Mouse (Mus musculus) fibroblast of lung, adult 2 months (primary cell): ENCODE results near the gene Nfkbiz.
"Not testable (repeated sequence)": the region's sequence is repeated elsewhere in the genome, so short reads cannot be mapped to it uniquely, and the experiment has no call there.

Experiments
- DNase-seq: peaks from one replicate; pipeline ENCODE4 v3.0.0-alpha.2; 2011; ENCODE audit warnings: low read depth

Gene Nfkbiz

DNA sequence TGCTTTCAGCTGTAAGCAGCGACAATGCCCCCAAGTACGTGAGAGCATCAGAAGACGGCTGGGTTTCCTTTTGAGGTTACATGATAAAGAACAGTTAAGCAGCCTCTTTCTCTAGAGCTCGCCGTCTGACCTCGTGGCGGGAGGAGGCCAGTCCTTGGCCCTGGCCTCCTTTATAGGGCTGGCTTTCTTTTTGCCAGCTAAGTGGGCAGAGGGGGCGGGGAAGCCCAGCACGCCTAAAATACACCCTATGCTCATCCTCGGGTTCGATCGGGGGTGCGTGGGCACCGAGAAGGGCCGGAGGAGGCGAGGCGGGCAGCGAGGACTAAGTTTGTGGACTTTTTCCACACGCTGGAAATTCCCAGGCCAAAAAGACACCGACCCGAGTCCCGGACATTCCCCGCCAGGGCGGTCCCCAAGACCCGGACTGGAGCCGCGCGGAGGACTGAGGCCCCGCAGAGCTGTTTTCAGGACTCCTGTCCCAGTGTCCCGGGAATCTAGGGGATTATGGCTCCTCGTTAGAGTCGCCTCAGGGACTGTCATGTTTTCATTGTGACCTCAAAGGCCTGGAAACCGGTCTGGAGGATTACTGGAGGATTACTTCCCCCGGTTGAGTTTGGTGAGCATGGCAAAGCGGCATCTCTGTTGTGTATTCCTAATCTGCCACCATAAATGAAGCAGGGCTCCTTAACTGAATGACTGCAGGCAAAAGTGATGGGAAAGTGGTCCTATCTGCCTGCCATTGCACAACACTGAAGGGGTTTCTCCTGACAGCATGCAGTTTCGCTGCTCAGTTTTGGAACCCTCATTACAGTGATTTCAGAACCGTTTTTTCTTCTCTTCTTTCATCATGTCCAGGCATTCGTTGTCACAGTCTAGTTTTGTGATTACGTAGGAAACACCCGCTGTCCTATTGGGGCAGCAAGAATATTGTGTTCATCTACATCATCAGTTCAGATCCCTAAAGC, at the start of gene Nfkbiz:
Nfkbiz (minus strand) TSS at position 390 of the 965 bp plus-strand sequence.
- DNase-seq: no peak

DNA sequence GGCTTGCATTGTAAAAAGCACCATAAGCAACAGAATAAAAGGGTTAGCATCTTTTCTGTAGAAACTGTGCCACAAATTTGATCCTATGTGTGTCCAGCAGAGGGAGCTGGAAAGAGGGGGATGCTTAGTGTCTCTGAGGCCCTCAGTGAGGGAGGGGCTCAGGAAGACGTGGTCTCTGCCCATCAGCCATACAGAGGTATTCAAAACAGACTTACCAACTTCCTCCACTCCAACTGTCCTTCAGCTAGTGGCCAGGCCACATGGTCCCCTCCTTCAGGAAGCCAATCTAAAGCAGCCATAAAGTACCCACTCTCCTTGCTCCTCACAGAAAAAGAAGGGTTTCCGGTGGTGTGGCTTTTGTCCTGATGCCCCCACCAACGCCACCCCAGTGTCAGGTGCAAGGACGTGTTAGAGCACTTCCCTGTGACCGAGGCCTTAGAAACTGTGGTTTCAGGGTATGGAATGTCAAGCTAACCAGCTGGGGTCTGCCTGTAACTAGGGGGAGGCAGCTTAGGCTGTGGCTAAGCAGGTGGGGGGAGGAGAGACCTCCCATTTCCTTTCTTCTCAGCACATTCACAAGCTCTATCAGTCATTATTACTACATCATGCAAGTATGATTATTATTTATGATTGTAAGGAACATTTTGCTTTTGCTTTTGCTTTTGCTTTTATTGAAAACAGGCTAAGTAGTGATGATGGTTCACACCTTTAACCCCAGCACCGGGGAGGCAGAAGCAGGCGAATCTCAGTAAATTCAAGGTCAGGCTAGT, 49.3 kb upstream of the Nfkbiz start:
- DNase-seq: no peak

DNA sequence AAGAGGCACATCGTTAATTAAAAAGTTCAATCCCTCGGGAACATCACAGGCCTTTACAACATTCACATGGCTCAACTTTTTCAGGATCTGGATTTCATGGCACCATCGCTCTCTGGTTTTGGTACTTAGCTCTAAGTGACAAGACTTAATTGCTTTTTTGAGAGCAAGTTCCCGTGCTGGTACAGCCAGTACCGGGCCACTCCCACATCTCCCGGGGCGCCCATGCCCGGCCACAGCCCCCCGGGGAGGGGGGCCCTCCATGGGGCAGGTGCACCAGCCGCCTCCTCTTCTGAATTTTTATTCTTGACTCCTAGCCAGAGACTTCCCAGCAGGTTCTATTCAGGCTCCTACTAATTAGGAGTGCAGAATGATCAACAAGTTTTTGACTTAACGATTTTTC, 45.5 kb upstream of the Nfkbiz start:
- no peak for DNase-seq

DNA sequence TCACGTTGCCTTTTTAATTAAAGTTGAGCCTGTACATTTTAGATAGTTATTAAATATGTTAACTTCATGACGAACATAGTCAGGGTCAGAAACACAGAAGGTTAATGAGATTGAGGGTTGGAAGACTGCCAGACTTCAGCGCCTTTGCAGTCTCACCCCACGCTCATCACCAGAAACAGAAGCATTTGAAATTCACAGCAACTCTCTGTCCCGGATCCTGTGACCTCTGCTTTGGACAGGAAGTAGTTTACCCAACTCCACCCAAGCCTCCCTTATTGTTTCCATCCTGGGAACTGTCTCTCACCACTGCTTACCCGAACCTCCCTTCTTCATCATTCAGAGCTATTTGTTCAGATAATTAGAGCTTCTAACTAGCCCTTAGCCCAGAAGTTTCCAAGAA, 37.3 kb upstream of the Nfkbiz start:
- DNase-seq: no peak

DNA sequence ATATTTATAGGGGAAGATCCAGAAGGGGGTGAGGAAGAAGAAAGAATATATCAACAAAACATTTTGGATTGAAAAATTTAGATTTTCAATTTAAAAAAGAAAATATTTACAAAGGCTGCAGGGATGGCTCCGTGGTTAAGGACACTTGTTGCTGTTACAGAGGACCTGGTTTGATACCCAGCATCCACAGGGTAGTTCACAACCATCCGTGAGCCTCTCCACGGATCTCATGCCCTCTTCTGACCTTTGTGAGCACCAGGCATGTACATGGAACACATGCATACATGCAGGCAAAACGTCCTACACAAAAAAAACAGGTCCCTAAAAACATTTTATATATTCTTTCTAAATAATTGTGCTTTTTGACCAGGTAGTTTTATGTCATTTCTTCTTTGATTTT, 25.1 kb upstream of the Nfkbiz start:
- no peak for DNase-seq

DNA sequence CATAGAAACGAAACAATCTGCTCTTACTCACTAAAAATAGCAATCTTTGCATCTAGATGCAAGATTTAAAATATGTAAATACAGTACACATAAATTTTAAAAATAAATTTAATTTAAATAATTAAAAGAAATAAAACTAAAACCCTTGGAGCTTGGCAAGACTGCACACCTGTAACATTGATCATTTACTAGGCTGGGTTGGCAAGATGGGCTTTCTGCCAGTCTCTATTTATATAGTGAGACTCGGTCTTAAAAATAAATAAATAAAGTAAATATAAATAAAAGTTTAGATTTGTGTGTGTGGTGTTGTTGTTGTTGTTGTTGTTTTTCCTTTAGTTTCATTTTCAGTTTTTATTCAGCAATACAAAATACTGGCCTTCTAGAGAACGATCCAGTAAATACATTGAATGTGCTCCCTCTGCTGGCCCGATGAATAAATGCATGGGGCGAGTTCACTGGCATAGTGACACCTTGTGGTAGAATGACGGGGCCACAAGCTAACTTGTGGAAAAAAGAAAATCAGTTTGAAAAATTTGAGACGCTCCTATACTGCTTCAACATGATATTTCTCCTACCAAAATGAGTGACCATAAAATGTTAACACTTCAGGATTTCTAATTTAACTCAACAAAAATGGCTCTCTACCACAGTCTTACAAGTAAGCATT, 24.6 kb upstream of the Nfkbiz start:
- DNase-seq: peak; percentile 51

DNA sequence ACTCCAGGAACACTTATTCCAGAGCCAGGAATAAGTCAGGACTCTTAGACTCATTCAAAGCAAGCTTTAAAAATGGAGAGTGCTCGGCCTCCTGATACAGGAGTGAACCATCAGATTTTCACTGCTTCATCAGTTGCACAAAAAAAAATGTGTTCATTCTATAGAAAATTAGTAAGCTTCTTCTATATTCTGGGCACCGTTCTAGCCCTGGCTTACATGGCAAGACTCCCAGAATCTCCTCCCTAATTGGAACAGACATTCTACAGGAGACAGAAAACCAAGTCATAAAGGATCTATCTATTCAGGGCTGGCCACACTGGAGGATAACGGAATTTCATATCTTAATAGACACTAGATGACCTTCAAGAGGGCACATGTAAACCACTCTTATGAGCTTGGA, 22.4 kb upstream of the Nfkbiz start:
- no peak for DNase-seq

DNA sequence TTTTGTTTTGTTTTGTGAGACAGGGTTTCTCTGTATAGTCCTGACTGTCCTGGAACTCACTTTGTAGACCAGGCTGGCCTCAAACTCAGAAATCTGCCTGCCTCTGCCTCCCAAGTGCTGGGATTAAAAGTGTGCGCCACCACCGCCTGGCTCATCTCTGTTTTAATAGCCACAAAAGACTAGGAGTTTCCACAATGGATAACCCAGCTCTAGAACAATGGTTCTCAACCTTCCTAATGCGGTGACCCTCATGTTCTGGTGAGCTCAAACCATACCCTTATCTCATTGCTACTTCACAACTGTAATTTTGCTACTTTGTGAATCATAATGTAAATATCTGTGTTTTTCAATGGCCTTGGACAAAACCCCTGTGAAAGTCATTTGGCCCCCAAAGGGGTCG, 20.7 kb upstream of the Nfkbiz start:
- DNase-seq: not testable (repeated sequence)

DNA sequence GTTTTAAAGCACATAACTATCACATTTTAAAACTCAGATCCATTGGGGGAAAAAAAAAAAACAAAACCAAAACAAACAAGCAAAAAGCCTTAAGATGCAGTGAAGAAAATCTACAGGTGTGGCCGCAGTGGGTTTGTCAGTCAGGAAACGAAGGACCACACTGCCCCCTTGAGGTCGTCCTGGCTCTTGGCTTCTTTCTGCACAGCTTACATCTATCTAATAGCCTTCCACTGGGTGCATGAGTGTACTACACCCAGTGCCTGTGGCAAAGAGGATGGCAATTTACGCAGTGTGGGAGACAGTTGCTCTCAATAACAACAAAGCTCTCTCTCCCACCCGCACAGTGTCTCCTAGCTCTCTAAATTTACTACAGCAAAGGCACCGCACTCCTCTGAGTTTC, 19.8 kb upstream of the Nfkbiz start:
- DNase-seq: no peak

DNA sequence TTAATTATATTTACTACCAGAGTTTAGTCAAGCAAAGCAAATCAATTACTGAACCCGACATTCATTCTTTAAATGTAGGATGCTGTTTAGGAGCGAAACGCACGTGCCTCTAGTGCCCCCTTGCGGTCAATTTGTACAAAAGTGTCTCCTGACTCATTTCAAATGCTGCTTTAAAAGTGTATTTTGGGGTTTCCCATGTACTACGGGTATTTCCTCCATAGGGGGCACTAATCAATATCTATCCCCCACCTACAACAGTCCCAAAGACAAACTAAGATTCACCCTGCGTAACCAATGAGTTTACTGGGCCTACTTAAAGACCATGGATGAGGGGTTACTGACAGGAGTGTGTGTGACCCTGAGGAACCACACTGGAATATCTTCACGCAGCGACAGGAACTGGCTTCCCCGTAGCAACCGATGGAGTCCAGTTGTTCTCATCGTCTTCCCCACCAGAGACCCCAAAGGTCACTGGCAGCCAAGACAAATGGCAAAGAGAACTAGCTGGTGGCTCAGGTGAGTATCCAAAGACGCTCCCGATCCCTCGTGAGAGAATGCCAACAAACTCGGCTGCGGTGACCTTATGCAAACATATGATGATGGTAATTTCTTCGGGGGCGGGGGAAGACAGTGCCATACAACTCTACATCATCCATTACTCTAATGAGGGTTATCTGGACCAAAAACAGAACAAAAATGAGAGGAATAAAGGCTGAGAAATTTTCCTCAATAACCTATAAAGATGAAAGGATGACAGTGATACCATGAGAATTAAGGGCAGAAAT, 14.4 kb upstream of the Nfkbiz start:
- DNase-seq: no peak

DNA sequence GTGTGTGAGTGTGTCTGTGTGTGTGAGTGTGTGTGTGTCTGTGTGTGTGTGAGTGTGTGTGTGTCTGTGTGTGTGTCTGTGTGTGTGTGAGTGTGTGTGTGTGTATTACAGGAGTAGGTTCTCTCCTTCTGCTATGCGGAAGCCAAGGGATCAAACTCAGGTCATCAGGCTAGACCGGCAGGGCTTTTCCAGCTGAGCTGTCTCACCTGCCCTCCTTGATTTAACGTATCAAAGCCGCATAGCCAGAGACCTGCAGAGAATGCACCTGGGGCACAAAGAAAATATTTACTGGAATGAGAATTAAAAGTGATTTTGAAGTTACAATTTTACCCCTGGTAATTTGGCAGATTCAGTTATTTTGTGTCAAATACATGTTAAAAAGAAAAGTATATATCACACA, 13.8 kb upstream of the Nfkbiz start:
- DNase-seq: no peak

DNA sequence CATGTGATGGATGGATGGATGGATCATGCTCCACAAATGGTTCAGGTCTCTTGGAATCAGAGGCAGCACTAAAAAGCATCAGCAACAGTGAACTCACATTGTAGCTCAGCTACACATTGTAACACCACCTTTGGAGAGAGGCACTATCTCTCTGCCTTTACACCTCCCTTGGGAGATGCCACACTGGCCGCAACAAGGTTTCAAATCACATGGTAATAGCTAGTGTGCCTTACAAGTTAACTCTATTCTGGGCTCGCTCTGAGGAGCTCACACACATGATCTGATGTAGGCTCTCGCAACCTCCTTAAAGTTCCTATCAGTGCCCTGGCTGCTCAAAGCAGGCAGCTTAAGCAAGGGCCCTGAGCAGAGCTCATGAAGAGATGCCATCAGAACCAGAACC, 11.8 kb upstream of the Nfkbiz start:
- no peak for DNase-seq

DNA sequence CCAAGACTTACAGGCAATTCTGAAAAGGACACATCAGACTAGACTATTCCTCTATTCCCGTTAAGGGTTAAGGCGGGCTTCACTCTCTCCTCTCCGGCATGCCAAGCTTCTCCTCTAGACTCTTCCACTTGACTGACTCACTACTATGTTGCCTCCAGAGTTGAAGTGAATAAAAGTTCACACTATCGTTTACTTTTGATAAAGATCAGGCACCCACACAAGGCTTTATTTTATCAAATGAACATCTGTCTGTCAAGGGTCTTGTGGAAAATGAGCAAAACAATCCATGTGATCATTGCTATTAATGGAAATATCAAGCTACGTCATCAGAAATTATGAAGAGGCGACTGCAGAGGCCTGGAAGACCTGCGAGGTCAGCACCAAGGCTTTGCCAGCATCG, 9.0 kb upstream of the Nfkbiz start:
- no peak for DNase-seq

DNA sequence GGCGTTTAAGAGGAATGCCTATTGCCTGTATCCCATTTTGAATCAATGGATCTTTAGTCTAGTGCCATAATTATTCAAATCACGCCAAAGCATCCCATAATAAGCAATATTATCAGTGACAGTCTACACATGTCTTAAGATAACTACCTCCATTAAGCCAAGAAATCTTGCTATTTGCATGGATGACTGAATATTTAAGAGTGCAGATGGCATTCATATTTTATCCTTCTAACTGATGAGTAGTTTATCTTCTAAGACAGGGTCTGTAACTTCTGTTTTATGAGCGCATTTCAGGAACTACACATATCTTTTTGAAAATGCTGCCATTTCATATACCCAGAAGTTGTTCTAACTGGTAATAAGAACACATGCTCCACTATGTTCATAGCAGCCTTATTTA, 6.1 kb upstream of the Nfkbiz start:
- DNase-seq: no peak

DNA sequence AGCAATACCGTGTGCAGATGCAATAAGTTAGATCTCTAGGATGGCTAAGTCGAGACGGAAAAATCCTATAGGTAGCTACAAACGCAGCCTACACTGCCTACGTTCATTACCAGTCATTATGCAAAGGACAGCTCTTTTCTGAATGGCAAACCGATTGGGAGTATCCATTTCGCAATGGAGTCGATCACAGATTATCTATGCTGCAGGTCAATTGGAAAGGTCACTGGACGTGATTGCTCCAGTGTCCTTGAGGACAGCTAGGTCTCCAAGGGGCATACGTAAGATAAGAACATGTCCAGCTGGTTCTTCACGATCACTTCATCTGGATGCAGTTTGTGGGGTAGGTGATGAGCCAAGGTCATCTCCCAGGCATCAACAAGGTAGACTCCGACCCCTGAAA, 5.2 kb upstream of the Nfkbiz start:
- DNase-seq: no peak

DNA sequence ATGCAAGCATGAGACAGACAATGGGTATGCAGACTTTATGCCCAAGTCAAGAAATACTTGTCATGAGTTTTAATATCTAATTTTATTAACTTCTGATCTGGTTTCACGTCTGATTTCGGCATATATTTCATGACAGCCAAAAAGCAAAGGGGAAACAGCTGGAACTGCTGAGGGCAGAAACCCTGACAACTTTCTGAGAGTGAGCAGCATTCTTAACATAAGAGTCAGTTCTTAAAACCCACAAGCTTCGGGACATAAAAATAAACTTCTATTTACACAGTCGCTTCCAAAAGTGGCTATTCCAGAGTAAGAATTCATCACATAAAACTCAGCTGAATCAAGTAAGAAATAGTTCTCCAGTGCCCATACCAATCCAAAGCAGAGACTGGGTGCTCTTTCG, 4.4 kb upstream of the Nfkbiz start:
- no peak for DNase-seq

DNA sequence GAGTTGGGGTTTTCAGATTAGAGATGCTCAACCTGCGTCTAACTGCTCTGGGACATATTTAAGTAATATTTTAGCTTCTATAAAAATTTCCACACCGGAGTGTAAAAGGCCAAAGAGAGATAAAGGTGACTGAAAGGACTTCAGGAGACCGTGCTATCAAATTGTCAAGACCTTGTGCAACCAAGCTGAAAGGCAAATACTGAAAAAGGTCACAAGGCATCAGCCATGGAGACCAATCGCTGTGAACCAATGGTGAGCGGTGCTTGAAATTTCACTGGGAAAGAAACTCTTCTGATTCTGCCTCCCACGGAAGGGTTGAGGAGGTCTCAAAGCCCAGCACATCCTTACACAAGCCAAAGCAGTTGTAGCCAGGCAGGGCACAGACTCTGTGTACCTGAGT, 2.8 kb upstream of the Nfkbiz start:
- no peak for DNase-seq

DNA sequence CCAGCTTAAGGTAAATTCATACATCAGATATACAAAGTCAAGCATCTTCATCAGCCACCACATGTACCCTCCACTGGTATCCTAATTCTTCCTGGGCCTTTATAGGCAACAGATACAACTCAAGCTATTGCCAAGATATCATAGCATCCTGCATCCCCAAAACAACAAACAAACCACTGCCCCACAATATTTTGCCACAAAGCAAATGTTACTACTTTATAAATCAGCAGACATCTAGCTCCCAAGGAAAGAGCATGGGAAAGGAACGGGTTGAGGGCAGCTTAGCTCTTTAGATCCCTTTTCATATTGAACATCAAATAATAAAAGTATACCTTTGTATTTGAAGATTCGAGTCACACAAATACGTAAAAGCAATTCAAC, 580 bp downstream of the Nfkbiz start:
- DNase-seq: no peak

DNA sequence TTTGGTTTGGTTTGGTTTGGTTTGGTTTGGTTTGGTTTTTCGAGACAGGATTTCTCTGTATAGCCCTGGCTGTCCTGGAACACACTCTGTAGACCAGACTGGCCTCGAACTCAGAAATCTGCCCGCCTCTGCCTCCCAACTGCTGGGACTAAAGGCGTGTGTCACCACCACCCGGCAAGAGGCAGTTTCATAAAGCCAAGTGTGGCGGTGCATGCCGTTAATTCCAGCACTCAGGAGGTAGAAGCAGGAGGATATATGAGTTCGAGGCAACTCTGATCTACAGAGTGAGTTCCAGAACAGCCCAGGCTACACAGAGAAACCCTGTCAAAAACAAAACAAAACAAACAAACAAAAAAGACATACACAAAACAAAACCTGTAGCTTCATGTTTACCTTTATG, 1.0 kb downstream of the Nfkbiz start:
- DNase-seq: not testable (repeated sequence)

DNA sequence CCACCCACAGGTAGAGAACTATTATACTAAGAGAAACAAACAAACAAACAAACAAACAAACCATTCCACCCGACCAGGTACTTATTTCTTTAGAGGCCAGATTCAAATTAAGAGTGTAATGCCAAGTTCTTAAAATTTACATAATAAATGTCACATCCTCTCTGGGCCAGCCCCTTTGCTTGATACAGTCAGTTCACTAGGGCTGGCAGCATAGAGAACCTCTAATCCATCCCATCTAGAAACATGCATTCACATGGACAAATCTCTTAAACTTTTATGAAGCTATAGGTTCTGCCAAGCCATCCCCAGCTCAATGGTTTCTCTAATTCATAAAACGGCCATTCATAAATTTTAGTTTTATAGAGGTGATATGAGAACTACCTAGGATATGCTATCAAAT, 1.5 kb downstream of the Nfkbiz start:
- DNase-seq: no peak

DNA sequence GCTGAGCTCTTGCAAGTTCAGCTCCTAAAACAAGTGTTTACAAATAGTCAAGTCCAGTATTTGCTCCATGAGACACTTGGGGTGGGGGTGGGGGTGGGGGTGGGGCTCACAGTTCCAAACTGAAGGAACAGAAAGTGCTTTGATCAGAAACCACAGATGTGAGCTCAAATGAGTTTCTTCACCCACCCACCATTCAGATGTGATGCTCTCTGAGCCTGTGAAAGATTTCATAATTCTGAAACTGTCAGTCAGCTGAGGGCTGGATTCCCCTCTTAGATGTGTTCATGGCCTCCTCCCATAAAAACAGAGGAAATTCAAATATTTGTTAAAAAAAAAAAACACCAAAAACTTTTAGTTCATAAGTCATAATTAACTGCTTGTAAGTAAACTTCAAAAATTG, 2.9 kb downstream of the Nfkbiz start:
- no peak for DNase-seq

DNA sequence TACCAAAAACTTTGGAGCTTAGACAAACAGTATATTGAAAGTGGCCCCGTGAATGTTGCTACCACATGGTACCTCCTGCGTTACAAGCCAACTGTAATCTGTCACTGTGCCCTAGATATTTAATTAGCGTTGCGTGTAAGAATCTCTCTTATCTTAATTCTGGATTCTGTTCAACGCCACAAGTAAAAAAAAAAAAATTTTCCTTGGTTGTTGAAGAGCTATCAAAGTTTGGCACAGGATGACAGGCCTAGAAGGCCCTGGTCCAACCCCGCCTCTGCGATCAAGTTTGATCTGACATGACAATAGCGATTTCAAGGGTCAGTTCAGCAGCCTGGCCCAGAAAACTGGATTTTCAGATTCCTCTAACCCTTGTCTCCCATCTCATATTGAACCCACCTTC, 6.1 kb downstream of the Nfkbiz start:
- DNase-seq: no peak
